Mouse (Mus musculus) embryonic facial prominence, embryonic 12.5 days (tissue): ENCODE measurements around the gene Glcci1. TPM values are rescaled to one million over a fixed set of nuclear protein-coding genes. Genes with fewer than 3 reads are reported as not detected.

Experiments
- ATAC-seq: fragments of 200-750 bp; cut with Nextera tagmentation; 2 replicates; pipeline ENCODE4 v1.8.0; 2017; ENCODE audit not compliant: insufficient number of reproducible peaks, insufficient read depth, low FRiP score, low TSS enrichment
- H3K27ac ChIP-seq: fragments of 300-500 bp; sonication (generic); 2 replicates; pipeline ENCODE4 v1.5.1; 2016; ENCODE audit warnings: mild to moderate bottlenecking
- H3K27me3 ChIP-seq: fragments of 300-500 bp; sonication (generic); 2 replicates; pipeline ENCODE4 v1.6.1; 2016; ENCODE audit warnings: mild to moderate bottlenecking, moderate library complexity
- H3K36me3 ChIP-seq: fragments of 300-500 bp; sonication (generic); 2 replicates; pipeline ENCODE4 v1.6.1; 2016; ENCODE audit warnings: mild to moderate bottlenecking
- H3K4me1 ChIP-seq: fragments of 300-500 bp; sonication (generic); 2 replicates; pipeline ENCODE4 v1.6.1; 2016
- H3K4me2 ChIP-seq: fragments of 300-500 bp; sonication (generic); replicated peaks from 2 replicates; pipeline ENCODE4 v1.6.1; 2016; ENCODE audit warnings: mild to moderate bottlenecking, moderate library complexity
- H3K4me3 ChIP-seq: fragments of 300-500 bp; sonication (generic); 2 replicates; pipeline ENCODE4 v1.5.1; 2016; ENCODE audit warnings: mild to moderate bottlenecking
- H3K9ac ChIP-seq: fragments of 300-500 bp; sonication (generic); 2 replicates; pipeline ENCODE4 v1.6.1; 2016; ENCODE audit warnings: mild to moderate bottlenecking, moderate library complexity
- H3K9me3 ChIP-seq: fragments of 300-500 bp; sonication (generic); 2 replicates; pipeline ENCODE4 v1.6.1; 2016; ENCODE audit warnings: mild to moderate bottlenecking, moderate library complexity
- WGBS: fragments of 180-500 bp; shearing (Covaris S2); methylation state at CpG from one replicate; pipeline ENCODE4 v1.1.7; 2016; 5-methylcytosine and 5-hydroxymethylcytosine counted together
- polyA plus RNA-seq: library from polyadenylated mRNA; unstranded; fragments of >200 nt; fragmentation: Nextera tagmentation; extraction: Ambion mirVana; gene quantifications from 2 replicates; pipeline ENCODE4 v1.2.1, GENCODE M21; 2016

The Glcci1 gene
- polyA plus RNA-seq, 1 experiment from 2014 or later: 15.9 TPM

GRCm38 (mm10) chr6:8583892-8584291, 74.5 kb downstream of the Glcci1 start:
- Histone ChIP-seq H3K4me3 (no peak overlapping the region), H3K36me3 (peaks cover 7% of the 10 kb centered on the region; the same call in 1 of the 2 replicates), H3K27me3 (no peaks in the 10 kb centered on the region), H3K27ac (no peak overlapping the region), H3K4me1 (no peaks in the 10 kb centered on the region), H3K4me2 (no peak overlapping the region), H3K9me3 (no peaks in the 10 kb centered on the region), H3K9ac (no peak overlapping the region)
- 89% methylated on average over 3 of the region's 3 CpGs for WGBS
- no peak for ATAC-seq

GRCm38 (mm10) chr6:8591665-8592064, 82.3 kb downstream of the Glcci1 start:
- Histone ChIP-seq H3K36me3 (no peaks in the 10 kb centered on the region), H3K4me3 (no peak overlapping the region), H3K27me3 (no peaks in the 10 kb centered on the region), H3K4me1 (no peaks in the 10 kb centered on the region), H3K27ac (no peak overlapping the region), H3K9ac (no peak overlapping the region), H3K9me3 (no peaks in the 10 kb centered on the region), H3K4me2 (no peak overlapping the region)
- 88% methylated on average over 9 of the region's 9 CpGs for WGBS
- no peak for ATAC-seq

GRCm38 (mm10) chr6:8617369-8617768, 108.0 kb downstream of the Glcci1 start:
- H3K9ac ChIP-seq: no peak overlapping the region
- ATAC-seq: no peak
- H3K9me3 ChIP-seq: no peaks in the 10 kb centered on the region
- H3K27ac ChIP-seq: no peak overlapping the region
- WGBS: 73% methylated on average over 2 of the region's 2 CpGs
- H3K4me3 ChIP-seq: no peak overlapping the region
- no peaks in the 10 kb centered on the region for H3K4me1 ChIP-seq
- H3K27me3 ChIP-seq: no peaks in the 10 kb centered on the region
- H3K36me3 ChIP-seq: no peaks in the 10 kb centered on the region
- H3K4me2 ChIP-seq: no peak overlapping the region

DNA sequence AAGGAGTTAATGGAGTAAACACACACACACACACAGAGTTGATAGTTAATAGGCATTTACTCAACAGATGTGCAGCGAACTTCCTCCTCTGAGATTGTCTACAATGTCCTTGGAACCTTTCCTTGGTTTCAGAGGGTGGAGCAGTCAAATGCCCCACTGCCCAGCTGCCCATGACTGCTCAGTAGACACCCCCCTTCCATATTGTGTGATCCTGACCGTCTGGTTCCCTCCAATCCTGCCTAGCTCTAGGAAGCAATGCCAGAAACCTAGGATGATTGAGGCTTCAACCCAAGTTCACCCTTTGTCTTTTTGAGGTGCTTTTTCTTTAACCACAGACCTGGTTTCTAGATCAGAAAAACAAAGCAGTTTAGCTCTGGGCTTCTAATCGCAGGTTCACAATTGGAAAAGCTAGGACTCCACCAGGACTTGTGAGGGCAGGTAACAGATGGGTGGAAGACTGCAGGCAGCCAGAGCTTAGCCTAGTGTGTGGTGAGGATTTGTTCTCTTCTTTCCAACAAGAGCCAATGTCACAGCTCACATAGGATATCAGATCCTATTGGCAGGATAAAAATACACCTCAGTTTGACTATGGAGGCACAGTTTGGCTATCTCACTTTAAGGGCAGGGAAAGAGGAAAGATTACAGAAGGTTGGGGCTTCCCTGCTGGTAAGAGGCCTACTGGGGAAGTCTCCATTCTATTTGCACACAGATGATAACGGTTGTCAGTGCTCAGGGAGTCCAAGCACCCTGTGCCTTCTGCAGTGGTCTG, 110.4 kb downstream of the Glcci1 start:
- Histone ChIP-seq H3K4me2 (no peak overlapping the region), H3K36me3 (no peaks in the 10 kb centered on the region), H3K9ac (no peak overlapping the region), H3K9me3 (no peaks in the 10 kb centered on the region), H3K4me1 (no peaks in the 10 kb centered on the region), H3K4me3 (no peak overlapping the region), H3K27me3 (no peaks in the 10 kb centered on the region), H3K27ac (no peak overlapping the region)
- no peak for ATAC-seq
- 79% methylated on average over 4 of the region's 4 CpGs for WGBS

DNA sequence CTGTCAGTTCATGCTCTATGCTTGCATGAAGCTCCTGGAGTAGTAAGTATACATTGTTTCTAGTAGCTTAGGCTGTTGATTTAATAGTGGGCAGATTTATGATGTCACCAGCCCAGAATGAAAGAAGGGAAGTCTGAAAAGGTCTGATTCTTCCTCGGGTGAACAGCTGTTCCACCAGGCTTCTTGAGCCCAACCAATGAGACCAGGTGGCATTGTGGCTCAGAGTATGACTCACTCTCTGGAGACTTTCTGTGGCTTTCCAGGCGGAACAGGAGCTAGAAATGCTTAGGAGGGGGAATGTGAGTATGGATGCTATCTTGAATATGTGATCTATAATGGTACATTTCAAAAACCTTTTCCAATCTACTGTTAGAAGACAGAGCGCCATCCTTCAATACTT, 113.6 kb downstream of the Glcci1 start:
- no peak for ATAC-seq
- H3K9me3 ChIP-seq: 0 out of 2 replicates have a peak, but pooled peaks cover 1% of the 10 kb centered on the region
- H3K27me3 ChIP-seq: no peaks in the 10 kb centered on the region
- H3K4me2 ChIP-seq: no peak overlapping the region
- no peaks in the 10 kb centered on the region for H3K36me3 ChIP-seq
- H3K4me3 ChIP-seq: no peak overlapping the region
- WGBS: 78% methylated on average over 3 of the region's 3 CpGs
- H3K4me1 ChIP-seq: no peaks in the 10 kb centered on the region
- H3K27ac ChIP-seq: no peak overlapping the region
- H3K9ac ChIP-seq: no peak overlapping the region

DNA sequence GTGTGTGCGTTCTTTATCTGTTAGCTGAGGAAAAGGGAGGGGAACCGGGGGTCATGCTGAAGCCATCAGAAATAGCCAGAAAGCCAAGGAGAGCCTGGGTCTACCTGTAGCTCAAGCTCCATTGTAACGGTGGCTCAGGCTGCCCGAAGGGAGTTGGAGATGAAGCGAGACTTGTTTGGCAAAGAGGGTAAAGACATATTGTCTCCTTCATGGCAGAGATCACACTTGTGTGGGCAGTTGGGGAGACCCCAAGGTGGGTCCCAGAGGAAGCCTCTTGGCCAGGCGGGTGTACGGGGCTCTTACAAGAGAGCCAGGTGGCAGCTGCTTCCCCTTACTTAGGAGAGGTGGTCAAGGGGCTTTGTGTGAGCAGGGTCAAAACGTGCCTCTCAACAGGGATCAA, 118.8 kb downstream of the Glcci1 start:
- no peak for ATAC-seq
- H3K4me3 ChIP-seq: no peak overlapping the region

DNA sequence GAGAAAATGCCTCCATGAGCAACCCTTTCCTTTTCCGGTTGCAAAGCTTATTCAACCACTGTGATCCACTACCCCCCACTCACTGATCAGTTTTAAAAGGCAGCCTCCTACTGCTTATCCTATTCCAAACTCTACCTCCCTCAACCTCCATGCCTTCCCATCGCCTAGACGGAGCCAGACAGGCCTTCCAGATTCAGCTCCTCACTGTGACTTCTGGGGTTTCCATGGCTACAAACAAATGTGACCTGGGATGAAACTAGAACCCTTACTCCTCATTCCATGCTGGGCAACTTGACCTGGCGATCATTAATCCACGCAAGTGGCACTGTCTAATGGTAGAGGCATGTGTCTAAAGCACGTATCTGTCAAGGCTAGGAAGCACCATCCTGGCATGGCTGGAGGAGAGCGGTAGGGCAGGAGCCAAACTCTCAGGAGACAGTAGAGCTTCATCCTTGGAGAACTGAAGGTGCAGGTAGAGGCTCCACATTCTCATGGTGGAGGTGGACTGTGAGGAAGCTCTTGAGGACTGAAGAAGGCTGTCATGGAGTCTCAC, 119.4 kb downstream of the Glcci1 start:
- WGBS: 84% methylated on average over 7 of the region's 7 CpGs
- Histone ChIP-seq H3K4me1 (no peaks in the 10 kb centered on the region), H3K4me3 (no peak overlapping the region), H3K27ac (no peak overlapping the region), H3K9ac (no peak overlapping the region), H3K4me2 (no peak overlapping the region), H3K27me3 (no peaks in the 10 kb centered on the region), H3K36me3 (no peaks in the 10 kb centered on the region), H3K9me3 (0 out of 2 replicates have a peak, but pooled peaks cover 3% of the 10 kb centered on the region)
- no peak for ATAC-seq

More for the DNA sequence above, 118.8 kb downstream of the Glcci1 start:
- Histone ChIP-seq H3K27ac (no peak overlapping the region), H3K4me2 (no peak overlapping the region), H3K9me3 (0 out of 2 replicates have a peak, but pooled peaks cover 3% of the 10 kb centered on the region), H3K36me3 (no peaks in the 10 kb centered on the region), H3K27me3 (no peaks in the 10 kb centered on the region), H3K4me1 (no peaks in the 10 kb centered on the region), H3K9ac (no peak overlapping the region)
- 87% methylated on average over 8 of the region's 8 CpGs for WGBS

DNA sequence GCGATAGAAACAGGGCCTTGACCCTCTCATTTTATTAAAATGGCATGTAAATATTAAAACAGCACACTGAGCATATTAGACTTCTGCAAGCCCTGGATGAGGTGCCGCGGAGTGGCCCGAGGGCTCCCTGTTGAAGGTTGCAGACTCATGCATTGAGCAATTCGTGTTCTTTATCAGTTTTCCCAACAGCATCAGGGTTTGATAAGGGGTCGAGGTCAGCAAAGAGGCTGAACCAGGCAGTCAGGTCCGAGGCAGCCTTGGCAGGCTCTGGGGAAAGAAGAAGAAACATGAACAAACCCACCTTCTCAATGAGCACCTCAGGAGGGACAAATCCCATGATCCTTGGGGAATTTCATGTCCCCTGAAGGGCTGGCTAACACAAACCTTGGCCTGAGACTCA, 121.1 kb downstream of the Glcci1 start:
- H3K9ac ChIP-seq: no peak overlapping the region
- WGBS: 85% methylated on average over 7 of the region's 7 CpGs
- ATAC-seq: no peak
- no peaks in the 10 kb centered on the region for H3K27me3 ChIP-seq
- H3K4me1 ChIP-seq: no peaks in the 10 kb centered on the region
- no peaks in the 10 kb centered on the region for H3K36me3 ChIP-seq
- no peak overlapping the region for H3K4me2 ChIP-seq
- 0 out of 2 replicates have a peak, but pooled peaks cover 3% of the 10 kb centered on the region for H3K9me3 ChIP-seq
- no peak overlapping the region for H3K27ac ChIP-seq
- no peak overlapping the region for H3K4me3 ChIP-seq

- H3K4me1 ChIP-seq: no peaks in the 10 kb centered on the region
- H3K27ac ChIP-seq: no peak overlapping the region
- 83% methylated on average over 8 of the region's 8 CpGs for WGBS
- H3K9me3 ChIP-seq: 0 out of 2 replicates have a peak, but pooled peaks cover 3% of the 10 kb centered on the region
- H3K4me2 ChIP-seq: no peak overlapping the region
- H3K9ac ChIP-seq: no peak overlapping the region
- ATAC-seq: no peak
- H3K27me3 ChIP-seq: no peaks in the 10 kb centered on the region
- H3K4me3 ChIP-seq: no peak overlapping the region
- H3K36me3 ChIP-seq: no peaks in the 10 kb centered on the region
These were observed 122.0 kb downstream of the Glcci1 start for GRCm38 (mm10) chr6:8631362-8631761.

DNA sequence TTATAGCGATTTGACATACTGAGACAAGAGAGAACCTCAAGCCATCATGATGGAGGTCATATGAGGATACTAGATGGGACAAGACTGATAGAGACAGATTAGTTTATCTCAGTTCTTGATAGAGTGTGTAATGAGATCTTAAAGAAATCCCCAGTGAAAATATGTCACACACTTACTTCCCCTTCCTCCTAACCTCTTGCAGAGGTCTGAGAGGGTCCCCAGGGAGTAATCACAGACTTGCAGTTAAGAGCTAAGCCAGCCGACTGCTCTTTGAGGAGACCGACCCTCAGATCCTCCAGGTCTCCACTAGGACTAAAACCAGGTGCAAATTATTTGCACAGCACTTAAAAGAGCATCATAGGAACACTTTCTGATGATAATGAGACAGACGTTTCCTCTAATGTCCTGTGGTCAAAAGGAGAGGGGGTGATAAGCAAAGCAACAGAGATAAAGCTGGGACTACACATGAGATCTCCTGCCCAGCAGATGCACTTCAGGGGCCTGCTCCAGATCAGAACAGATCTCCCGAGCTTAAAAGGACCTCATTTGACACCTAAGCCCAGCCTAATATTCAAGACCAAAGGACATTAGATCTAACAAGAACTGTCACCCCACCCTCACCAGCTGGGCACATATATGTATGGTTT, 122.7 kb downstream of the Glcci1 start:
- H3K36me3 ChIP-seq: no peaks in the 10 kb centered on the region
- H3K4me1 ChIP-seq: no peaks in the 10 kb centered on the region
- no peak overlapping the region for H3K27ac ChIP-seq
- H3K27me3 ChIP-seq: no peaks in the 10 kb centered on the region
- no peak overlapping the region for H3K9ac ChIP-seq
- no peak for ATAC-seq
- 0 out of 2 replicates have a peak, but pooled peaks cover 3% of the 10 kb centered on the region for H3K9me3 ChIP-seq
- no peak overlapping the region for H3K4me3 ChIP-seq
- 53% methylated on average over 5 of the region's 5 CpGs for WGBS
- H3K4me2 ChIP-seq: no peak overlapping the region

GRCm38 (mm10) chr6:8632701-8633100, 123.3 kb downstream of the Glcci1 start:
- H3K9me3 ChIP-seq: 0 out of 2 replicates have a peak, but pooled peaks cover 3% of the 10 kb centered on the region
- H3K4me3 ChIP-seq: no peak overlapping the region
- H3K9ac ChIP-seq: no peak overlapping the region
- no peak overlapping the region for H3K27ac ChIP-seq
- H3K4me2 ChIP-seq: no peak overlapping the region
- ATAC-seq: no peak
- no peaks in the 10 kb centered on the region for H3K4me1 ChIP-seq
- H3K36me3 ChIP-seq: no peaks in the 10 kb centered on the region
- WGBS: 93% methylated on average over 4 of the region's 4 CpGs
- no peaks in the 10 kb centered on the region for H3K27me3 ChIP-seq

- 89% methylated on average over 4 of the region's 4 CpGs for WGBS
- no peak overlapping the region for H3K27ac ChIP-seq
- H3K9ac ChIP-seq: no peak overlapping the region
These were observed 128.7 kb downstream of the Glcci1 start for GRCm38 (mm10) chr6:8638122-8638521.

More at GRCm38 (mm10) chr6:8638122-8638521, 128.7 kb downstream of the Glcci1 start:
- no peaks in the 10 kb centered on the region for H3K27me3 ChIP-seq
- H3K9me3 ChIP-seq: no peaks in the 10 kb centered on the region
- no peak overlapping the region for H3K4me2 ChIP-seq
- no peak for ATAC-seq
- no peak overlapping the region for H3K4me3 ChIP-seq
- no peaks in the 10 kb centered on the region for H3K4me1 ChIP-seq
- H3K36me3 ChIP-seq: no peaks in the 10 kb centered on the region
